12 mouse cellular contexts compared by ENCODE assay signal in the genomic region with DNA sequence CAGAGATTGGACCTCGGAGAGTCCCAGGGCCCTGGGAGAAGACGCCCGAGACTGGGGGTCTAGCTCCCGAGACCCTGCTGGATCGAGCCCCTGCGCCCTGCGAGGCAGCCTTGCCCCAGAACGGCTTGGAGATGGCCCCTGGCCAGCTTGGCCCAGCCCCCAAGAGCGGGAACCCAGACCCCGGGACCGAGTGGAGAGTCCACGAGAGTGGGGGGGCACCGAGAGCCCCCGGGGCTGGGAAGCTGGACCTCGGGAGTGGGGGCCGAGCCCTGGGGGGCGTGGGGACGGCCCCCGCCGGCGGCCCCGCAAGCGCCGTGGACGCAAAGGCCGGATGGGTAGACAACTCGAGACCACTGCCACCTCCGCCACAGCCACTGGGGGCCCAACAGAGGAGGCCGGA. TPM values are rescaled to one million over a fixed set of nuclear protein-coding genes. Genes with fewer than 3 reads are reported as not detected.
"Had no signal": no experiment of that assay in that cellular context is flagged by ENCODE, and none has a peak within 500 bp of the region (broad histone marks: within the 10 kb centered on the region; RNA-seq: fewer than 3 reads in every experiment).

No protein-coding gene starts in this region.

- H3K9me3 ChIP-seq: liver, embryonic 15.5 days had no signal

- H3K36me3 ChIP-seq: liver, embryonic 15.5 days had no signal

- H3K4me3 ChIP-seq: liver, embryonic 15.5 days; megakaryocyte, embryonic 14.5 days had no signal

- H3K9ac ChIP-seq: liver, embryonic 15.5 days; lung, embryonic 14.5 days had no signal

- DNase-seq: kidney, adult 8-10 months; kidney, postnatal 25 days; lung, embryonic 14.5 days; lung, postnatal 14 days; thymus, postnatal 4 days had no signal

- H3K27ac ChIP-seq: macrophage; stomach, postnatal 0 days had no signal

- H3K4me2 ChIP-seq: liver, embryonic 11.5 days; liver, embryonic 15.5 days; lung, embryonic 14.5 days; midbrain, embryonic 11.5 days had no signal

RNA-seq across cellular contexts. Expression of a gene that starts 10.5 kb away (rescaled TPM):
- total RNA-seq: neutrophil, adult 5-6 weeks had no signal

RNA-seq across cellular contexts. Expression of a gene that starts 11.4 kb away (rescaled TPM):
- total RNA-seq: neutrophil, adult 5-6 weeks had no signal
- polyA plus RNA-seq: liver, embryonic 15.5 days had no signal

RNA-seq across cellular contexts. Expression of a gene that starts 29.6 kb away (rescaled TPM):
- polyA plus RNA-seq: macrophage had no signal
